Comparison of ENCODE assay signal across 8 mouse cellular contexts in the genomic region with DNA sequence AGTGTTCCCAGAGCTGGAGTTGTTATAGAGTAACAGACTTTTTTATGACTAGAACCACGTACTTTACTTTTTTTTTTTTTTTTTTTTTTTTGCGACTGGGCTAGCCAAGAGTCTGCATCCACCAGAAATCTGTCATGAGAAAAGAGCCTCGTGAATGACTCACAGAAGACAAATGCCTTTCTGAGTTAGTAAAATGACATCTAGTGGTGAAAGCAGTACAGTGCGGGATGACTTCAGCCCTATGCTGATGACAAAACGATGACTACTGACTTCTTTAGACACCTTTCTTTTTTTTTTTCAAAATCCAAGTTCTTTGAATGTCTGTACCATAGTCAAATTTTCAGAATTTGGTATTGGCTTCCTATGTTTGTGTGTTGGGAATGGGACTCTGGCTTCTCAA. TPM values are rescaled to one million over a fixed set of nuclear protein-coding genes. Genes with fewer than 3 reads are reported as not detected.
DNase-seq lines count a peak whose midpoint lies in the region; ATAC-seq and TF ChIP-seq lines count a peak whose summit lies in the region.

No protein-coding gene starts in this region.

- H3K79me2 ChIP-seq in heart, adult 2 months (replicated peaks; ENCODE audit: control insufficient read depth, insufficient read depth, low read length) = no peaks in the 10 kb centered on the region

- CTCF ChIA-PET in Patski (lab: Charles Lee) = interaction anchor here (0.6 to 3.3 kb wide), 4 partner anchors 9 to 50 kb away, joined by 3 to 18 read pairs (median 6); a partner anchor contains a TSS

- H3K36me3 ChIP-seq in heart, adult 2 months (ENCODE audit: control insufficient read depth, insufficient read depth, low read length) = peaks cover 2% of the 10 kb centered on the region
- 0 out of 2 replicates have a peak, but pooled peaks cover 3% of the 10 kb centered on the region for H3K36me3 ChIP-seq in limb, embryonic 14.5 days (ENCODE audit: control insufficient read depth, insufficient read depth, low read length)
- H3K36me3 ChIP-seq in midbrain, embryonic 16.5 days (ENCODE audit: control insufficient read depth, insufficient read depth, low read length) = no peaks in the 10 kb centered on the region

- peak; percentile 50 for TF ChIP-seq CTCF in Patski (IDR thresholded peaks at IDR 0.05)
- peak; percentile 74 for TF ChIP-seq CTCF in heart, adult 2 months (IDR thresholded peaks at IDR 0.05)

- peak overlapping the region; percentile 70 for H3K4me3 ChIP-seq in heart, adult 2 months
- H3K4me3 ChIP-seq in limb, embryonic 14.5 days (replicated peaks; ENCODE audit: low read length) = peak overlapping the region; percentile 65
- peak overlapping the region; percentile 83 for H3K4me3 ChIP-seq in midbrain, embryonic 16.5 days (ENCODE audit: low read depth, low read length)

- peaks cover 8% of the 10 kb centered on the region for H3K4me1 ChIP-seq in heart, adult 2 months (ENCODE audit: control insufficient read depth, insufficient read depth, low read length)
- H3K4me1 ChIP-seq in limb, embryonic 14.5 days (ENCODE audit: control insufficient read depth, insufficient read depth, low read length) = 0 out of 2 replicates have a peak, but pooled peaks cover 7% of the 10 kb centered on the region
- H3K4me1 ChIP-seq in midbrain, embryonic 16.5 days (ENCODE audit: control insufficient read depth, insufficient read depth, low read length) = peaks cover 14% of the 10 kb centered on the region

- no peak for TF ChIP-seq EP300 in heart, adult 2 months (IDR thresholded peaks at IDR 0.05; ENCODE audit: insufficient read depth, low read depth, low read length)

- no peaks in the 10 kb centered on the region for H3K9me3 ChIP-seq in limb, embryonic 14.5 days (ENCODE audit: control insufficient read depth, low read length)
- no peaks in the 10 kb centered on the region for H3K9me3 ChIP-seq in midbrain, embryonic 16.5 days (replicated peaks; ENCODE audit: control insufficient read depth, low read length, poor library complexity, severe bottlenecking)

- H3K4me2 ChIP-seq in limb, embryonic 14.5 days (replicated peaks; ENCODE audit: low read depth, low read length, severe bottlenecking) = peak overlapping the region; percentile 62
- peak overlapping the region; percentile 76 for H3K4me2 ChIP-seq in midbrain, embryonic 16.5 days (ENCODE audit: low read length)

- DNase-seq in 416B (ENCODE audit: low read depth) (peak; percentile 87), Patski (ENCODE audit: low read depth, low spot score) (peak; percentile 68)
- DNase-seq in heart, adult 2 months = peak in 1 of 2 experiments; percentile 31
- peak; percentile 75 for DNase-seq in kidney, adult 9 months
- peak; percentile 82 for DNase-seq in limb, embryonic 14.5 days (ENCODE audit: low spot score)
- DNase-seq in thymus, postnatal 0 days (ENCODE audit: low spot score) = peak; percentile 57

- peak overlapping the region; percentile 94 for H3K27ac ChIP-seq in heart, adult 2 months
- peak overlapping the region; percentile 88 for H3K27ac ChIP-seq in limb, embryonic 14.5 days (replicated peaks; ENCODE audit: low read depth, low read length)
- H3K27ac ChIP-seq in midbrain, embryonic 16.5 days (ENCODE audit: low read length) = peak overlapping the region; percentile 94

- intact Hi-C loops in heart, adult 2 months (cut with DNase I) = loop anchor here (1.0 to 10.0 kb wide), 2 partner anchors 31 to 621 kb away; a partner anchor contains a TSS

- peak overlapping the region; percentile 57; the same call in 1 of the 2 replicates for H3K9ac ChIP-seq in heart, adult 2 months (ENCODE audit: low read depth, low read length)
- peak overlapping the region; percentile 72 for H3K9ac ChIP-seq in limb, embryonic 14.5 days (ENCODE audit: low read depth, low read length, severe bottlenecking)
- peak overlapping the region; percentile 87 for H3K9ac ChIP-seq in midbrain, embryonic 16.5 days (ENCODE audit: low read depth, low read length)

- POLR2A ChIA-PET in Patski (lab: Charles Lee) = interaction anchor here (0.7 to 1.4 kb wide), 2 partner anchors 14 to 31 kb away, joined by 6 to 8 read pairs; a partner anchor contains a TSS

- no peak for TF ChIP-seq POLR2A in heart, adult 2 months (IDR thresholded peaks at IDR 0.05; ENCODE audit: insufficient read depth, low read depth, low read length)
- TF ChIP-seq POLR2A in limb, embryonic 14.5 days (IDR thresholded peaks at IDR 0.05; ENCODE audit: borderline replicate concordance, extremely low read depth, insufficient read depth, insufficient read length) = no peak

- H3K27me3 ChIP-seq in Patski = no peaks in the 10 kb centered on the region
- no peaks in the 10 kb centered on the region for H3K27me3 ChIP-seq in heart, adult 2 months (ENCODE audit: control insufficient read depth, insufficient read depth, low read length)
- no peaks in the 10 kb centered on the region for H3K27me3 ChIP-seq in limb, embryonic 14.5 days (ENCODE audit: control insufficient read depth, insufficient read depth, low read length)
- no peaks in the 10 kb centered on the region for H3K27me3 ChIP-seq in midbrain, embryonic 16.5 days (ENCODE audit: control insufficient read depth, insufficient read depth, low read depth, low read length)

- WGBS in heart, adult 2 months = 1% methylated on average over 5 of the region's 5 CpGs
- whole genome bisulfite sequencing in limb, embryonic 14.5 days = 4% methylated on average over 5 of the region's 5 CpGs
- 2% methylated on average over 5 of the region's 5 CpGs for WGBS in midbrain, embryonic 16.5 days

- in situ Hi-C loops in Patski (cut with MboI; ENCODE audit: low pct_unique_long_range_greater_than_20kb) = no loop called here

- peak; percentile 88 for ATAC-seq in Patski
- ATAC-seq in common myeloid progenitor, adult 5-6 weeks (replicated peaks; ENCODE audit: low read depth, poor library complexity, severe bottlenecking) = peak; percentile 79
- ATAC-seq in limb, embryonic 14.5 days (ENCODE audit: low FRiP score, low read depth) = peak; percentile 68
- peak; percentile 86 for ATAC-seq in midbrain, embryonic 16.5 days

RNA-seq across cellular contexts. Expression of a gene that starts 0.6 kb away (rescaled TPM):
- polyA plus RNA-seq in Patski (2021) = 11.4 TPM
- 2.9 and 5.2 TPM in 2 replicates for total RNA-seq in common myeloid progenitor, adult 5-6 weeks (2017)
- total RNA-seq in heart, adult 2 months (2021) = 1 to 10 TPM; 2.7 to 3.7 TPM
- 1.2 and 3.0 TPM in 2 replicates for polyA plus RNA-seq in heart, adult 2 months (2012; rRNA removed)
- 10.2 and 16.6 TPM in 2 replicates for polyA plus RNA-seq in limb, embryonic 14.5 days (2012; rRNA removed)
- 23.0 and 23.6 TPM in 2 replicates for polyA plus RNA-seq in limb, embryonic 14.5 days (2014; fragmentation: Nextera tagmentation; extraction: Ambion mirVana)
- polyA plus RNA-seq in midbrain, embryonic 16.5 days (2015; fragmentation: Nextera tagmentation; extraction: Ambion mirVana) = 22.1 and 23.1 TPM in 2 replicates
- 2.2 and 2.6 TPM in 2 replicates for polyA plus RNA-seq in thymus, postnatal 0 days (2015; fragmentation: Nextera tagmentation; extraction: Ambion mirVana)

RNA-seq across cellular contexts. Expression of a gene that starts 30.9 kb away (rescaled TPM):
- 15.6 TPM for polyA plus RNA-seq in Patski (2021)
- 39.2 and 47.4 TPM in 2 replicates for total RNA-seq in common myeloid progenitor, adult 5-6 weeks (2017)
- 1 to 10 TPM; 3.5 to 5.9 TPM for total RNA-seq in heart, adult 2 months (2021)
- polyA plus RNA-seq in heart, adult 2 months (2012; rRNA removed) = 1.1 and 1.9 TPM in 2 replicates
- 2.1 and 2.6 TPM in 2 replicates for polyA plus RNA-seq in limb, embryonic 14.5 days (2012; rRNA removed)
- 3.3 and 4.2 TPM in 2 replicates for polyA plus RNA-seq in limb, embryonic 14.5 days (2014; fragmentation: Nextera tagmentation; extraction: Ambion mirVana)
- 2.9 and 3.2 TPM in 2 replicates for polyA plus RNA-seq in midbrain, embryonic 16.5 days (2015; fragmentation: Nextera tagmentation; extraction: Ambion mirVana)
- polyA plus RNA-seq in thymus, postnatal 0 days (2015; fragmentation: Nextera tagmentation; extraction: Ambion mirVana) = 4.2 and 5.0 TPM in 2 replicates
